Mouse (Mus musculus): Measurements from ENCODE around the gene Aqp9. TPM values are rescaled to one million over a fixed set of nuclear protein-coding genes. Genes with fewer than 3 reads are reported as not detected.
A peak's percentile ranks its signal among the peaks of the same experiment; 100 is the strongest.

Gene Aqp9
- polyA plus RNA-seq (2015; fragmentation: Nextera tagmentation; extraction: Ambion mirVana): 0.43 and 0.58 TPM in 2 replicates

GRCm38 (mm10) chr9:71168511-71168910 is at the start of gene Aqp9:
Gene Aqp9 (minus strand): TSS chr9:71168682.
- ATAC-seq: no peak
- Histone ChIP-seq H3K4me2 (replicated peaks) (no peak within 1 kb of the TSS), H3K36me3 (no peaks in the 10 kb centered on the region), H3K4me1 (replicated peaks) (peaks cover 12% of the 10 kb centered on the region), H3K9me3 (no peaks in the 10 kb centered on the region), H3K27me3 (no peaks in the 10 kb centered on the region), H3K27ac (peak within 1 kb of the TSS; percentile 47; the same call in 1 of the 2 replicates), H3K9ac (replicated peaks) (no peak within 1 kb of the TSS), H3K4me3 (replicated peaks) (no peak within 1 kb of the TSS)
- 48% methylated on average over 12 of the region's 12 CpGs for WGBS

- 22% methylated on average over 5 of the region's 5 CpGs for whole genome bisulfite sequencing
- H3K9ac ChIP-seq (replicated peaks): no peak overlapping the region
- peaks cover 70% of the 10 kb centered on the region for H3K27me3 ChIP-seq
- no peak overlapping the region for H3K27ac ChIP-seq
- peaks cover 17% of the 10 kb centered on the region for H3K4me1 ChIP-seq (replicated peaks)
- no peak overlapping the region for H3K4me3 ChIP-seq (replicated peaks)
- no peak overlapping the region for H3K4me2 ChIP-seq (replicated peaks)
- no peaks in the 10 kb centered on the region for H3K36me3 ChIP-seq
- no peak for ATAC-seq
- H3K9me3 ChIP-seq: no peaks in the 10 kb centered on the region
Observed at GRCm38 (mm10) chr9:71217793-71218095, 49.3 kb upstream of the Aqp9 start.

GRCm38 (mm10) chr9:71216996-71217792 is 48.7 kb upstream of the Aqp9 start:
- no peaks in the 10 kb centered on the region for H3K36me3 ChIP-seq
- no peak overlapping the region for H3K4me2 ChIP-seq (replicated peaks)
- no peaks in the 10 kb centered on the region for H3K9me3 ChIP-seq
- H3K27me3 ChIP-seq: peaks cover 71% of the 10 kb centered on the region
- peaks cover 17% of the 10 kb centered on the region for H3K4me1 ChIP-seq (replicated peaks)
- no peak overlapping the region for H3K4me3 ChIP-seq (replicated peaks)
- H3K27ac ChIP-seq: no peak overlapping the region
- H3K9ac ChIP-seq (replicated peaks): no peak overlapping the region
- WGBS: 3% methylated on average over 20 of the region's 20 CpGs
- no peak for ATAC-seq

- ATAC-seq: peak; percentile 65
- 0 out of 2 replicates have a peak overlapping the region, but pooled peaks have one; percentile 8 for H3K9ac ChIP-seq (replicated peaks)
- peak overlapping the region; percentile 64 for H3K4me2 ChIP-seq (replicated peaks)
- H3K4me3 ChIP-seq (replicated peaks): peak overlapping the region; percentile 42
- peaks cover 74% of the 10 kb centered on the region for H3K27me3 ChIP-seq
- H3K27ac ChIP-seq: no peak overlapping the region
- H3K9me3 ChIP-seq: no peaks in the 10 kb centered on the region
- H3K4me1 ChIP-seq (replicated peaks): peaks cover 17% of the 10 kb centered on the region
- WGBS: 1% methylated on average over 57 of the region's 57 CpGs
- H3K36me3 ChIP-seq: no peaks in the 10 kb centered on the region
Observed at GRCm38 (mm10) chr9:71216036-71216995, 47.8 kb upstream of the Aqp9 start.

GRCm38 (mm10) chr9:71215248-71216035 is 47.0 kb upstream of the Aqp9 start, which contains the start of gene Aldh1a2:
Gene Aldh1a2 (plus strand): TSS chr9:71215789.
- H3K27ac ChIP-seq: no peak within 1 kb of the TSS
- ATAC-seq: peak; percentile 73
- H3K9me3 ChIP-seq: no peaks in the 10 kb centered on the region
- peaks cover 17% of the 10 kb centered on the region for H3K4me1 ChIP-seq (replicated peaks)
- peak within 1 kb of the TSS; percentile 8; the same call in 1 of the 2 replicates for H3K9ac ChIP-seq (replicated peaks)
- H3K4me3 ChIP-seq (replicated peaks): peak within 1 kb of the TSS; percentile 42
- peaks cover 73% of the 10 kb centered on the region for H3K27me3 ChIP-seq
- H3K36me3 ChIP-seq: no peaks in the 10 kb centered on the region
- WGBS: under 1% methylated on average over 80 of the region's 97 CpGs
- H3K4me2 ChIP-seq (replicated peaks): peak within 1 kb of the TSS; percentile 64

- no peak overlapping the region for H3K9ac ChIP-seq (replicated peaks)
- H3K4me1 ChIP-seq (replicated peaks): peaks cover 17% of the 10 kb centered on the region
- H3K27me3 ChIP-seq: peaks cover 60% of the 10 kb centered on the region
- no peaks in the 10 kb centered on the region for H3K36me3 ChIP-seq
- no peak overlapping the region for H3K27ac ChIP-seq
- WGBS: 41% methylated on average over 4 of the region's 4 CpGs
- H3K4me3 ChIP-seq (replicated peaks): no peak overlapping the region
- H3K4me2 ChIP-seq (replicated peaks): no peak overlapping the region
- ATAC-seq: no peak
- no peaks in the 10 kb centered on the region for H3K9me3 ChIP-seq
Observed at GRCm38 (mm10) chr9:71213636-71214035, 45.2 kb upstream of the Aqp9 start.

GRCm38 (mm10) chr9:71210870-71211269 is 42.4 kb upstream of the Aqp9 start:
- peaks cover 42% of the 10 kb centered on the region for H3K27me3 ChIP-seq
- no peak overlapping the region for H3K4me2 ChIP-seq (replicated peaks)
- H3K36me3 ChIP-seq: no peaks in the 10 kb centered on the region
- H3K9ac ChIP-seq (replicated peaks): no peak overlapping the region
- H3K27ac ChIP-seq: no peak overlapping the region
- no peaks in the 10 kb centered on the region for H3K9me3 ChIP-seq
- 5% methylated on average over 2 of the region's 2 CpGs for WGBS
- H3K4me3 ChIP-seq (replicated peaks): no peak overlapping the region
- no peak for ATAC-seq
- peaks cover 8% of the 10 kb centered on the region for H3K4me1 ChIP-seq (replicated peaks)

- WGBS: 71% methylated on average over 3 of the region's 3 CpGs
Observed at GRCm38 (mm10) chr9:71209299-71209698, 40.8 kb upstream of the Aqp9 start.

GRCm38 (mm10) chr9:71202265-71202664 is 33.8 kb upstream of the Aqp9 start:
- Histone ChIP-seq H3K4me1 (replicated peaks) (no peaks in the 10 kb centered on the region), H3K9me3 (no peaks in the 10 kb centered on the region), H3K36me3 (no peaks in the 10 kb centered on the region), H3K27ac (no peak overlapping the region), H3K4me3 (replicated peaks) (no peak overlapping the region), H3K27me3 (no peaks in the 10 kb centered on the region), H3K4me2 (replicated peaks) (no peak overlapping the region), H3K9ac (replicated peaks) (no peak overlapping the region)
- no peak for ATAC-seq
- 86% methylated on average over 4 of the region's 4 CpGs for WGBS

More at GRCm38 (mm10) chr9:71209299-71209698, 40.8 kb upstream of the Aqp9 start:
- Histone ChIP-seq H3K27ac (no peak overlapping the region), H3K9ac (replicated peaks) (no peak overlapping the region), H3K27me3 (peaks cover 26% of the 10 kb centered on the region), H3K4me2 (replicated peaks) (no peak overlapping the region), H3K36me3 (no peaks in the 10 kb centered on the region), H3K4me3 (replicated peaks) (no peak overlapping the region), H3K4me1 (replicated peaks) (no peaks in the 10 kb centered on the region), H3K9me3 (no peaks in the 10 kb centered on the region)
- no peak for ATAC-seq

GRCm38 (mm10) chr9:71198826-71199225 is 30.3 kb upstream of the Aqp9 start:
- 94% methylated on average over 5 of the region's 5 CpGs for WGBS
- no peak for ATAC-seq

GRCm38 (mm10) chr9:71188647-71189415 is 20.3 kb upstream of the Aqp9 start:
- H3K4me3 ChIP-seq (replicated peaks): peak overlapping the region; percentile 15; the same call in 1 of the 2 replicates
- H3K27me3 ChIP-seq: no peaks in the 10 kb centered on the region
- peak; percentile 62; the same call in 1 of the 2 replicates for ATAC-seq
- 0 out of 2 replicates have a peak overlapping the region, but pooled peaks have one; percentile 36 for H3K9ac ChIP-seq (replicated peaks)
- no peaks in the 10 kb centered on the region for H3K9me3 ChIP-seq
- no peak overlapping the region for H3K27ac ChIP-seq
- H3K4me2 ChIP-seq (replicated peaks): peak overlapping the region; percentile 46
- no peaks in the 10 kb centered on the region for H3K36me3 ChIP-seq
- H3K4me1 ChIP-seq (replicated peaks): peaks cover 5% of the 10 kb centered on the region; the same call in 1 of the 2 replicates
- WGBS: 10% methylated on average over 12 of the region's 12 CpGs

More at GRCm38 (mm10) chr9:71198826-71199225, 30.3 kb upstream of the Aqp9 start:
- no peaks in the 10 kb centered on the region for H3K9me3 ChIP-seq
- no peaks in the 10 kb centered on the region for H3K27me3 ChIP-seq
- no peaks in the 10 kb centered on the region for H3K4me1 ChIP-seq (replicated peaks)
- H3K4me2 ChIP-seq (replicated peaks): no peak overlapping the region
- no peak overlapping the region for H3K9ac ChIP-seq (replicated peaks)
- H3K36me3 ChIP-seq: no peaks in the 10 kb centered on the region
- H3K27ac ChIP-seq: no peak overlapping the region
- no peak overlapping the region for H3K4me3 ChIP-seq (replicated peaks)

Data from midbrain, embryonic 13.5 days (tissue).